Mouse (Mus musculus) forebrain, embryonic 10.5 days (tissue): Measurements from ENCODE around the gene Kifc3. TPM values are rescaled to one million over a fixed set of nuclear protein-coding genes. Genes with fewer than 3 reads are reported as not detected.

ENCODE experiments used
- DNase-seq: peaks from one replicate; pipeline ENCODE4 v3.0.0-alpha.2; 2017; ENCODE audit warnings: low spot score; ENCODE audit errors: extremely low spot score
- H3K27ac ChIP-seq: fragments of 300-500 bp; sonication (generic); 2 replicates; pipeline ENCODE4 v1.5.1; 2016; ENCODE audit warnings: mild to moderate bottlenecking
- H3K27me3 ChIP-seq: fragments of 300-500 bp; sonication (generic); 2 replicates; pipeline ENCODE4 v1.6.1; 2016; ENCODE audit warnings: mild to moderate bottlenecking; ENCODE audit not compliant: poor library complexity, severe bottlenecking
- H3K36me3 ChIP-seq: fragments of 300-500 bp; sonication (generic); replicated peaks from 2 replicates; pipeline ENCODE4 v1.6.1; 2016; ENCODE audit warnings: mild to moderate bottlenecking, moderate library complexity
- H3K4me1 ChIP-seq: fragments of 300-500 bp; sonication (generic); 2 replicates; pipeline ENCODE4 v1.6.1; 2016
- H3K4me3 ChIP-seq: fragments of 300-500 bp; sonication (generic); 2 replicates; pipeline ENCODE4 v1.5.1; 2016; ENCODE audit warnings: mild to moderate bottlenecking, moderate library complexity
- H3K9me3 ChIP-seq: fragments of 300-500 bp; sonication (generic); 2 replicates; pipeline ENCODE4 v1.6.1; 2016; ENCODE audit warnings: mild to moderate bottlenecking, moderate library complexity
- WGBS: fragments of 180-500 bp; shearing (Covaris S2); methylation state at CpG from one replicate; pipeline ENCODE4 v1.1.7; 2016; 5-methylcytosine and 5-hydroxymethylcytosine counted together
- polyA plus RNA-seq: library from polyadenylated mRNA; unstranded; fragments of >200 nt; fragmentation: Nextera tagmentation; extraction: Ambion mirVana; gene quantifications from 2 replicates; pipeline ENCODE4 v1.2.1, GENCODE M21; 2016

Gene Kifc3
- polyA plus RNA-seq, 1 experiment from 2014 or later, result 4.4 TPM

DNA sequence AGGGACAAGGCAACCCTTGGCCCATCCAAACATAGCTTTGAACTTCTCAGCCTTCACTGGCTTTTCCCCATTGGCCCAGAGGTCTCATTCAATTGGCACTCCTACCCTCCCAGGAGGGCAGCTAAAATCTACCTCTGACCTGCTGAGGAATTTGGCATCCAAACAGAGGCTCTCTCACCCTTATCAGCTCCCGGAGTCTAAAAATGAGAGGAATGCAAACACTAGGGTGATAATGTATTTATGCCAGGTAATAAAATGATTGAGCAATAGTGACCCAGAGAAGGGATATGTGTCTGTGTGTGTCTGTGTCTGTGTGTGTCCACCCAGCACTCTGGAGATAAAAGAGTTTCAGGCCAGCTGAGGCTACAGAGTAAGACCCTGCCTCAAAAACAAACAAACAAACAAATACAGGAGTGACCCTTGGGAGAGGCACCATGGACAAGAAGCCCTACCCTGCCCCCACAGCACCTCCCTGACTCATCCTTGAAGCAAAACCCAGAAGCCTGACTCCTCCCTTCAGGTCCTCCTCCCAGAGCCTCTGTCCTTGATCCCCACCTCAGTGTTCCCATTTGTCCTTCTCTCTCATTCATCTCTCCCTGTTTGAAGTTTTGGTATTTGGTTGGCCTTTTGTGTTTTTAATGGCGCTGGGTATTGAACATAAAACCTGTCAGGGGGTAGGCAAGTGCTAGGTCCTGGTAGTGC is 56.4 kb downstream of the Kifc3 start:
- Histone ChIP-seq H3K27ac (no peak overlapping the region), H3K36me3 (no peaks in the 10 kb centered on the region), H3K9me3 (no peaks in the 10 kb centered on the region), H3K27me3 (peaks cover 38% of the 10 kb centered on the region), H3K4me3 (no peak overlapping the region), H3K4me1 (peaks cover 35% of the 10 kb centered on the region)
- 85% methylated on average over 2 of the region's 2 CpGs for WGBS
- no peak for DNase-seq

DNA sequence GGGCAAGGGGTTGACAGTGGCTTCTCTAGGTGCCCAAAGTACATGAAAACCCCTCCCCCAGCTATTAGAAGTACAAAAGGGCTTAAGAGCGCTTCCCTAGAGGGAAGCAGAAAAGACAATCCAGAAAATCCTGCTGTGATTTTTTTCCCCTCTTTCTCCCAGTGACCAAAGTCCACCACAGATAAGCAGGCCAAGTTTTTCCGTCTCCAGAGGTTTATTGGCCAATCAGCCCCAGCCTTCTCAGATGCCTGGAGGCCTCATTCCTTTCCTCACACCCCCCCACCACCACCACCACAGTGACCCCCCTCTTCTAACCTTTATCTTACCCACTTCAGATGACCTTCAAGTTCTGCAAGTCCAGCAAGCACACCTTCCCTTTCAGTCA is 58.0 kb downstream of the Kifc3 start:
- H3K9me3 ChIP-seq, result no peaks in the 10 kb centered on the region
- no peak for DNase-seq
- peaks cover 43% of the 10 kb centered on the region for H3K4me1 ChIP-seq
- 44% methylated on average over 2 of the region's 2 CpGs for WGBS
- no peaks in the 10 kb centered on the region for H3K36me3 ChIP-seq
- no peak overlapping the region for H3K4me3 ChIP-seq
- peaks cover 54% of the 10 kb centered on the region for H3K27me3 ChIP-seq
- no peak overlapping the region for H3K27ac ChIP-seq

DNA sequence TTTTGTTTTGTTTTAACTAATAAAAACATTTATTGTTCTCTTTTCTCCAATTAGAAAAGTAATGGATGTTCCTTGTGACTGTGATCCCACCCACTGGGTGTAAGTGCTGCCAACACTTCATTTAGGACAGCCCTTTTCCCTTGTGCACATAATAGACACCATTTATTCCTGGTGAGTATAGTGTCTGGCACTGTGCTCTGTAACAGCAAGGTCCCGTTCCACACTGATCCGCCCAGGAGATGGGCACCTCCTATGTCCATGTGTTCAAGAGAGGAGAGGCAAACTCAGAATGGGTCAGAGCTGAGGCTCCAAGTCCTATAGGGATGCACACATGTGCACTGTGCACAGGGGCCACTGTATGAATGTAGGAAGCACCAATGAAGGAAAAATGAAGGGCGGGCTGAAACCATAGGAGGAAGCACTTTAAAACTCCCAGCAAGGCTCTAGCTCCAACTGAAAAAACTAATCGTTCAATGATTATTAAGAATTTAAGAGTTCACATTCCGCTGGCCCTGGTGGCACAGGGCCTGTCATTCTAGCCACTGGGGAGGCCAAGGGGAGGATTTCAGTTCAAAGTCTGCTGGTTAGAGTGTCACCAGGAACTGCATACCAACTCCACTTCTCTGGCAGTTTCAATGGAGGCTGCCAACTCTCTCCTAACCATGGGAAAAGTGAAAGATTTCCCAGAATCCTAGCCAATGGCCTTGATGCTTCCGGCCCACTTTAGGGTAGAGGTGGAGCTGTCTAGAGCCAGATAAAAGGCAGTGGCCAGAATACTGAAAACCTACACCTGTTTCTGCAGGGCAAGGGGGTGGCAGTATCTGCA is 58.6 kb downstream of the Kifc3 start:
- peaks cover 43% of the 10 kb centered on the region for H3K4me1 ChIP-seq
- no peak for DNase-seq
- H3K4me3 ChIP-seq, result no peak overlapping the region
- 70% methylated on average over 6 of the region's 6 CpGs for WGBS
- H3K36me3 ChIP-seq, result no peaks in the 10 kb centered on the region
- no peak overlapping the region for H3K27ac ChIP-seq
- no peaks in the 10 kb centered on the region for H3K9me3 ChIP-seq
- H3K27me3 ChIP-seq, result peaks cover 60% of the 10 kb centered on the region

GRCm38 (mm10) chr8:95142985-95143804 is 59.4 kb downstream of the Kifc3 start:
- peaks cover 50% of the 10 kb centered on the region for H3K4me1 ChIP-seq
- WGBS, result 12% methylated on average over 17 of the region's 17 CpGs
- DNase-seq, result peak; percentile 30
- no peaks in the 10 kb centered on the region for H3K36me3 ChIP-seq
- peak overlapping the region; percentile 80 for H3K4me3 ChIP-seq
- H3K27me3 ChIP-seq, result peaks cover 68% of the 10 kb centered on the region
- H3K9me3 ChIP-seq, result no peaks in the 10 kb centered on the region
- H3K27ac ChIP-seq, result peak overlapping the region; percentile 85

DNA sequence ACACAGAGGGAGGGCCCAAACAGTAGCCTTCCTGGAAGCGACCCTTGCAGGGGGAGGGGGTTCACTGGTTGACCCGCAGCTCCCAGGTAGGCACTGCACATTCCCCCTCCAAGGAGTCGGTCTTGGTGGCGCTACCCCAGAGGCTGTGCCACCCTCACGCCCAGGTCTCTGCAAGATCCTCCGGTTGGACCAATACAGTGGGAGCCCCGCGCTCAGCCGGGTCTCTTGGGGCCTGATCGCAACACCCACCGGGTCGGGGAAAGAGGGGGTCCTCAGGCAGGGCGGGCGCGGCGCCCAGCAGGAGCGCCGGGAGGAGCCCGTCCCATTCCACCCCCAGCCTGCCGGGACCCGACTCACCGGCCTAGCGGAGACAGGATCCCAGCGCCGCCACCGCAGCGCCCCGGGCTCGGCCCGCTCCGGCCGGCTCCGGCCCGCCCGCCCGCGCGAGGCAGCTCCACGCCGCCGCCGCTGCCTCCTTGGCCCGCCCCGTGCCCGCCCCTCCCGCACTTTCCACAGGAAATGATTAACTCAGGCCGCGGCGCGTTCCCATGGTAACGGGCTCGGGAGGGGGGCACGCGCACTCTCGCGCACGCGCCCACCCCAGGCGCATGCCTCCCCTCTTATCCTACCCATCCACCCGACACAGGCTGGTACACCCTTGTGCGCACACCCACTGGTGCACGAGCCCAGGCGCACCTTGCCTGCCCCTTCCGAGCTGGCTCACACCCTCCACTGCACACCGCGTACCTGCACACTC is 60.4 kb downstream of the Kifc3 start:
- peak; percentile 52 for DNase-seq
- Histone ChIP-seq H3K4me1 (peaks cover 60% of the 10 kb centered on the region), H3K27me3 (peaks cover 77% of the 10 kb centered on the region), H3K27ac (peak overlapping the region; percentile 85), H3K9me3 (no peaks in the 10 kb centered on the region), H3K36me3 (no peaks in the 10 kb centered on the region), H3K4me3 (peak overlapping the region; percentile 80)
- under 1% methylated on average over 52 of the region's 66 CpGs for WGBS

DNA sequence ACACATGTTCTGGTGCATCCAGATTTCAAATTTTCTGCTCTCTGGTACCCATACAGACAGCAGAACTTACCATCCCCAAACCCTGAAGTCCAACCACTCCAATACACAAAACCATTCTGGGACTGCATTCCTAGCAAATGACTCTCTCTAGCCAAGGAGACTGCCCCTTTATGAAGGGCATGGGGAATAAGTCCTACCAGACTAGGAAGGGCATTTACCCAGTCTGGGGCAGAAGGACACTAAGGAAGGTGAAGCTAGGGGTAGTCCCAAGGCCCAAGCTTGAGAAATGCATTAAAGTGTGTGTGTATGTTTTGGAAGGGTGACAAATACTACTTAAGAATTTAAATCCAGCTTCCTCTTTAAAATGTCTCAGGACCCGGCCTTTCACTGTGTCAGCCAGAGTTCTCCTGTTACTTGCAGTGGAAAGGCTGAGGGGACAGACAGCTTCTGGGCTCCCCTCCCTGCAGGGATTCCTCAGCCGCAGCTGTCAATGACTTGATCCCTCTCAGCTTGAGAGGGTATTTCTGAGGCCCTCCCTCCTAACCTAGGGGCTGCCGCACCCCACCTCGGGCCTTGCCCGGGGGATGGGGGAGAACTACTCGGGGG is 61.0 kb downstream of the Kifc3 start:
- Histone ChIP-seq H3K9me3 (no peaks in the 10 kb centered on the region), H3K4me1 (peaks cover 66% of the 10 kb centered on the region), H3K36me3 (no peaks in the 10 kb centered on the region), H3K4me3 (peak overlapping the region; percentile 80), H3K27me3 (peaks cover 84% of the 10 kb centered on the region), H3K27ac (peak overlapping the region; percentile 85)
- WGBS, result 1% methylated on average over 6 of the region's 6 CpGs
- DNase-seq, result no peak

GRCm38 (mm10) chr8:95141026-95141425 is 61.6 kb downstream of the Kifc3 start:
- Histone ChIP-seq H3K27me3 (peaks cover 90% of the 10 kb centered on the region), H3K27ac (no peak overlapping the region), H3K4me1 (peaks cover 66% of the 10 kb centered on the region), H3K4me3 (peak overlapping the region; percentile 80; the same call in 1 of the 2 replicates), H3K36me3 (no peaks in the 10 kb centered on the region), H3K9me3 (no peaks in the 10 kb centered on the region)
- no peak for DNase-seq
- WGBS, result 80% methylated on average over 1 of the region's 1 CpGs

DNA sequence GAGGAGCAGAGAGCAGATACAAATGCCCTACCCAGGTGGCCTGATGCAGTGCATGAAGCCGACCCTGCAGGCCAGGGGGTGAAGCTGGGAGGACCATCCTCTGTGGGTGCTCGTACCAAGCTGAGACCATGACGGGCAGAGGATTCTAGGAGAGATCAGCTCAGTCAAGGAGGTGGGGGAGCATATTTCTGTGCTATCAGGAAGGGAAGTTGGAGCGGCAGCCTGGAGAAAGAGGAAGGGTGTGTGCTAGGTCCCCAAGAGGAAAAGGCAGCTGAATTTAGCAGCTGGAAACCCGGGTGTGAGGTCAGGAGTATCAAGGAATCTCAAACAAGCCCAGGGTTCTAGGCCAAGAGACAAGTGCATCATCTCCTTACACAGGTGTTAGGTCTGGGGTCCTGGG is 62.1 kb downstream of the Kifc3 start:
- DNase-seq, result no peak
- H3K9me3 ChIP-seq, result no peaks in the 10 kb centered on the region
- peaks cover 66% of the 10 kb centered on the region for H3K4me1 ChIP-seq

DNA sequence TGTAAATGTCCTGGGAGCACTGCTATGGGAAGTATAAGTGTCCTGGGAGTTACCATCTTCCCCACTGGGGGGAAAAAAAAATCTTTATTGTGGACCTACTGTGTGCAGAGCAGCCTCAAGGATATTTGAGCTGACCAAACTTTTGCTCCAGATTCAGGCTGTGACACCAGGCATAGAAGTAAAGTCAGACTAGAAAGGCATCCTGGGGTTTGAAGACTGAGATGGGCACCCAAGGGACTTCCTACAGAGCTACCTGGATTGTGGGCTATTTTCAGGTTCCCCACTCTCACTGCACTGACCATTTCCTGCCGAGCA is 63.6 kb downstream of the Kifc3 start:
- no peak overlapping the region for H3K4me3 ChIP-seq
- no peaks in the 10 kb centered on the region for H3K36me3 ChIP-seq
- H3K4me1 ChIP-seq, result peaks cover 56% of the 10 kb centered on the region
- no peak overlapping the region for H3K27ac ChIP-seq
- no peak for DNase-seq
- no peaks in the 10 kb centered on the region for H3K9me3 ChIP-seq
- 78% methylated on average over 1 of the region's 1 CpGs for WGBS
- H3K27me3 ChIP-seq, result peaks cover 82% of the 10 kb centered on the region

More for the DNA sequence above, 62.1 kb downstream of the Kifc3 start:
- Histone ChIP-seq H3K4me3 (no peak overlapping the region), H3K27me3 (peaks cover 93% of the 10 kb centered on the region), H3K27ac (no peak overlapping the region), H3K36me3 (no peaks in the 10 kb centered on the region)
- WGBS, result 69% methylated on average over 5 of the region's 5 CpGs

- DNase-seq, result no peak
- 23% methylated on average over 6 of the region's 6 CpGs for WGBS
- H3K36me3 ChIP-seq, result no peaks in the 10 kb centered on the region
- peak overlapping the region; percentile 47 for H3K4me3 ChIP-seq
- H3K27me3 ChIP-seq, result peaks cover 78% of the 10 kb centered on the region
- H3K9me3 ChIP-seq, result no peaks in the 10 kb centered on the region
- peaks cover 54% of the 10 kb centered on the region for H3K4me1 ChIP-seq
- H3K27ac ChIP-seq, result no peak overlapping the region
Measured at GRCm38 (mm10) chr8:95138341-95139050, 64.1 kb downstream of the Kifc3 start.

GRCm38 (mm10) chr8:95137641-95138098 is 64.9 kb downstream of the Kifc3 start:
- no peaks in the 10 kb centered on the region for H3K9me3 ChIP-seq
- peaks cover 69% of the 10 kb centered on the region for H3K27me3 ChIP-seq
- WGBS, result under 1% methylated on average over 28 of the region's 28 CpGs
- DNase-seq, result peak; percentile 42
- H3K4me1 ChIP-seq, result peaks cover 46% of the 10 kb centered on the region
- no peaks in the 10 kb centered on the region for H3K36me3 ChIP-seq
- peak overlapping the region; percentile 47 for H3K4me3 ChIP-seq
- H3K27ac ChIP-seq, result peak overlapping the region; percentile 69
